Mouse (Mus musculus) left cerebral cortex, postnatal 4 days (tissue): Measurements from ENCODE around the gene Slc25a34. TPM values are rescaled to one million over a fixed set of nuclear protein-coding genes. Genes with fewer than 3 reads are reported as not detected.

ENCODE experiments used
- total RNA-seq, 2 experiments: library from RNA; stranded (reverse); gene quantifications; 2 replicates each; pipeline ENCODE4 v1.2.3; 2021

Gene Slc25a34
- total RNA-seq, 2 experiments from 2014 or later = 1.1 to 1.7 TPM

Other genes starting within 250 kb of the Slc25a34 start
- gene Clcnka, start 225.1 kb downstream of the Slc25a34 start, total RNA-seq = under 1 TPM in 1 of 2 experiments, not detected in 1; 0.60 TPM
- not detected for gene Clcnkb, start 207.8 kb downstream of the Slc25a34 start, total RNA-seq
- gene Hspb7, start 203.0 kb downstream of the Slc25a34 start, total RNA-seq = not detected
- gene Srarp, start 187.7 kb downstream of the Slc25a34 start, total RNA-seq = 1 to 10 TPM; 1.5 to 1.8 TPM
- 10 to 100 TPM; 32.7 to 35.3 TPM for gene Zbtb17, start 179.2 kb downstream of the Slc25a34 start, total RNA-seq
- 10 to 100 TPM; 80.6 to 86.1 TPM for gene Spen, start 85.2 kb downstream of the Slc25a34 start, total RNA-seq
- gene Fblim1, start 17.7 kb downstream of the Slc25a34 start, total RNA-seq = 10 to 100 TPM; 19.8 to 23.8 TPM
- gene Tmem82, start 5.2 kb downstream of the Slc25a34 start, total RNA-seq = under 1 TPM; 0.38 to 0.46 TPM
- gene Plekhm2, start 41.1 kb upstream of the Slc25a34 start, total RNA-seq = 10 to 100 TPM; 44.1 to 51.1 TPM
- 1 to 10 TPM in 1 of 2 experiments, under 1 TPM in 1; 0.42 to 2.2 TPM for gene Rsc1a1, start 61.8 kb upstream of the Slc25a34 start, total RNA-seq
- 10 to 100 TPM; 26.3 to 26.7 TPM for gene Ddi2, start 99.6 kb upstream of the Slc25a34 start, total RNA-seq
- not detected for gene Agmat, start 122.9 kb upstream of the Slc25a34 start, total RNA-seq
- gene Dnajc16, start 167.1 kb upstream of the Slc25a34 start, total RNA-seq = 10 to 100 TPM; 22.4 to 27.9 TPM
- gene Casp9, start 169.8 kb upstream of the Slc25a34 start, total RNA-seq = 10 to 100 TPM; 26.9 to 29.7 TPM
- gene Cela2a, start 202.3 kb upstream of the Slc25a34 start, total RNA-seq = not detected
- not detected for gene Ctrc, start 222.5 kb upstream of the Slc25a34 start, total RNA-seq